ENCODE assay signal across 9 mouse cellular contexts in the genomic region with DNA sequence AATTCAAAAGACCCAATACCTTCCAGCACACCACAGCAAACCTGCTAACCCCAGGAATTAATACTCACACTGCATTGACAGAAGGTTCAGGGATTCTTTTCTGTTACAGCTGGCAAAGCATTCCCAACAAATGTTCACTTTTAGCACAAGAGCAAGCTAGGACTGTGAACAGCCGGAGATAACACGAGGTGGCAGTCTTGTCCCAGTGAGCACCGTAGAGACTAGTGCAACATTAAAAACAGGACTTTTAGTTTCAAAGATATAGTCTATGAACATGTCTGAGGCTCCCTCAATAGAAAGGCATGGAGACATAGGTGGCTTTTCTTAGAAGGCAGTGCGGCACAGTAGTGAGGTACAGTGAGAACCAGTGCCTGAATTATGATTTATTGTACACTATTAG. TPM values are rescaled to one million over a fixed set of nuclear protein-coding genes. Genes with fewer than 3 reads are reported as not detected.
A peak's percentile ranks its signal among the peaks of the same experiment; 100 is the strongest.
DNase-seq lines count a peak whose midpoint lies in the region; ATAC-seq lines count a peak whose summit lies in the region.
"Had no signal": no experiment of that assay in that cellular context is flagged by ENCODE, and none has a peak within 500 bp of the region (broad histone marks: within the 10 kb centered on the region; RNA-seq: fewer than 3 reads in every experiment).

No protein-coding gene starts in this region.

- DNase-seq in urinary bladder, postnatal 14 days (ENCODE audit: low spot score): peak; percentile 12
- DNase-seq in urinary bladder, postnatal 25 days (ENCODE audit: low spot score): no peak
- peak; percentile 53 to 55 for DNase-seq in kidney, postnatal 25 days
- no peak for DNase-seq in liver, embryonic 13.5 days
- no peak for DNase-seq in adrenal gland, postnatal 4 days (ENCODE audit: low spot score in 2 of 2)
- no peak for DNase-seq in thymus, postnatal 36 days

- H3K4me1 ChIP-seq in liver, embryonic 13.5 days (replicated peaks): no peaks in the 10 kb centered on the region
- no peaks in the 10 kb centered on the region for H3K4me1 ChIP-seq in stomach, embryonic 16.5 days (ENCODE audit: control insufficient read depth, insufficient read depth, low read length)
- no peaks in the 10 kb centered on the region for H3K4me1 ChIP-seq in hindbrain, embryonic 13.5 days (replicated peaks)

- no peak overlapping the region for H3K9ac ChIP-seq in liver, embryonic 13.5 days
- H3K9ac ChIP-seq in stomach, embryonic 16.5 days (ENCODE audit: low read length): no peak overlapping the region
- no peak overlapping the region for H3K9ac ChIP-seq in hindbrain, embryonic 13.5 days
- H3K9ac ChIP-seq: heart, embryonic 15.5 days had no signal

- no peak overlapping the region for H3K4me2 ChIP-seq in liver, embryonic 13.5 days
- no peak overlapping the region for H3K4me2 ChIP-seq in stomach, embryonic 16.5 days (ENCODE audit: low read depth, low read length)
- no peak overlapping the region for H3K4me2 ChIP-seq in hindbrain, embryonic 13.5 days
- H3K4me2 ChIP-seq: heart, embryonic 15.5 days had no signal

- H3K27me3 ChIP-seq in liver, embryonic 13.5 days: no peaks in the 10 kb centered on the region
- no peaks in the 10 kb centered on the region for H3K27me3 ChIP-seq in stomach, embryonic 16.5 days (ENCODE audit: control insufficient read depth, insufficient read depth, low read length)
- no peaks in the 10 kb centered on the region for H3K27me3 ChIP-seq in hindbrain, embryonic 13.5 days
- H3K27me3 ChIP-seq: heart, embryonic 15.5 days had no signal

- whole genome bisulfite sequencing in liver, embryonic 13.5 days (ENCODE audit: insufficient replicate concordance): 57% methylated on average over 4 of the region's 4 CpGs
- WGBS in stomach, embryonic 16.5 days: 72% methylated on average over 4 of the region's 4 CpGs
- WGBS in hindbrain, embryonic 13.5 days: 89% methylated on average over 4 of the region's 4 CpGs

- no peaks in the 10 kb centered on the region for H3K9me3 ChIP-seq in liver, embryonic 13.5 days (replicated peaks)
- no peaks in the 10 kb centered on the region for H3K9me3 ChIP-seq in stomach, embryonic 16.5 days (replicated peaks; ENCODE audit: control insufficient read depth, low read length)
- H3K9me3 ChIP-seq in hindbrain, embryonic 13.5 days: no peaks in the 10 kb centered on the region
- H3K9me3 ChIP-seq: heart, embryonic 15.5 days had no signal

- no peak overlapping the region for H3K4me3 ChIP-seq in liver, embryonic 13.5 days (replicated peaks)
- no peak overlapping the region for H3K4me3 ChIP-seq in stomach, embryonic 16.5 days (replicated peaks; ENCODE audit: low read length)
- no peak overlapping the region for H3K4me3 ChIP-seq in hindbrain, embryonic 13.5 days
- H3K4me3 ChIP-seq: heart, embryonic 15.5 days had no signal

- ATAC-seq in liver, embryonic 13.5 days (ENCODE audit: low read depth): peak; percentile 54; the same call in 1 of the 2 replicates
- ATAC-seq in stomach, embryonic 16.5 days (ENCODE audit: insufficient read depth, low FRiP score): 0 out of 2 replicates have a peak, but pooled peaks have one; percentile 40
- ATAC-seq in hindbrain, embryonic 13.5 days (ENCODE audit: low FRiP score): no peak

- no peaks in the 10 kb centered on the region for H3K36me3 ChIP-seq in liver, embryonic 13.5 days
- H3K36me3 ChIP-seq in stomach, embryonic 16.5 days (ENCODE audit: control insufficient read depth, insufficient read depth, low read length): no peaks in the 10 kb centered on the region
- no peaks in the 10 kb centered on the region for H3K36me3 ChIP-seq in hindbrain, embryonic 13.5 days
- H3K36me3 ChIP-seq: heart, embryonic 15.5 days had no signal

- H3K27ac ChIP-seq in liver, embryonic 13.5 days: no peak overlapping the region
- H3K27ac ChIP-seq in stomach, embryonic 16.5 days (ENCODE audit: low read length): no peak overlapping the region
- H3K27ac ChIP-seq in hindbrain, embryonic 13.5 days: no peak overlapping the region
- H3K27ac ChIP-seq: heart, embryonic 15.5 days had no signal

RNA-seq across cellular contexts. Expression of a gene that starts 38.2 kb away (rescaled TPM):
- polyA plus RNA-seq in liver, embryonic 13.5 days (2015; fragmentation: Nextera tagmentation; extraction: Ambion mirVana): 2.0 and 2.8 TPM in 2 replicates
- polyA plus RNA-seq in stomach, embryonic 16.5 days (2015; fragmentation: Nextera tagmentation; extraction: Ambion mirVana): 5.3 and 6.3 TPM in 2 replicates
- 5.8 and 6.1 TPM in 2 replicates for polyA plus RNA-seq in hindbrain, embryonic 13.5 days (2015; fragmentation: Nextera tagmentation; extraction: Ambion mirVana)
- total RNA-seq in adrenal gland, postnatal 4 days (2021): 1 to 10 TPM; 4.5 to 4.8 TPM

RNA-seq across cellular contexts. Expression of a gene that starts 38.8 kb away (rescaled TPM):
- polyA plus RNA-seq in liver, embryonic 13.5 days (2015; fragmentation: Nextera tagmentation; extraction: Ambion mirVana): 9.3 and 10.0 TPM in 2 replicates
- 18.2 and 22.8 TPM in 2 replicates for polyA plus RNA-seq in stomach, embryonic 16.5 days (2015; fragmentation: Nextera tagmentation; extraction: Ambion mirVana)
- 28.1 and 29.7 TPM in 2 replicates for polyA plus RNA-seq in hindbrain, embryonic 13.5 days (2015; fragmentation: Nextera tagmentation; extraction: Ambion mirVana)
- 100 to 1,000 TPM; 113 to 129 TPM for total RNA-seq in adrenal gland, postnatal 4 days (2021)

RNA-seq across cellular contexts. Expression of a gene that starts 55.5 kb away (rescaled TPM):
- 1,711 and 2,009 TPM in 2 replicates for polyA plus RNA-seq in liver, embryonic 13.5 days (2015; fragmentation: Nextera tagmentation; extraction: Ambion mirVana)
- 188 and 224 TPM in 2 replicates for polyA plus RNA-seq in stomach, embryonic 16.5 days (2015; fragmentation: Nextera tagmentation; extraction: Ambion mirVana)
- 0.08 and 0.83 TPM in 2 replicates for polyA plus RNA-seq in hindbrain, embryonic 13.5 days (2015; fragmentation: Nextera tagmentation; extraction: Ambion mirVana)
- 1,000 to 10,000 TPM in 1 of 2 experiments, 100 to 1,000 TPM in 1; 169 to 6,544 TPM for total RNA-seq in adrenal gland, postnatal 4 days (2021)

Comparison
In these comparisons a context has a peak if more than half of its experiments do, and no peak if none do; other contexts are left out.
1. DNase-seq: peak in urinary bladder, postnatal 14 days (single experiment) and kidney, postnatal 25 days (2 of 2); none in urinary bladder, postnatal 25 days (single experiment), liver, embryonic 13.5 days (single experiment), adrenal gland, postnatal 4 days (0 of 2) and thymus, postnatal 36 days (0 of 2).
2. RNA of a gene that starts 55.5 kb away (polyA plus RNA-seq): 1,711 to 2,009 TPM in liver, embryonic 13.5 days and 188 to 224 TPM in stomach, embryonic 16.5 days; 0.08 to 0.83 TPM in hindbrain, embryonic 13.5 days; every median in the first group is over 100 times any median in the second.